Mouse (Mus musculus) gastrocnemius, postnatal 14 days (tissue): ENCODE measurements around the gene Use1. TPM values are rescaled to one million over a fixed set of nuclear protein-coding genes. Genes with fewer than 3 reads are reported as not detected.
A peak's percentile ranks its signal among the peaks of the same experiment; 100 is the strongest.
"Not testable (repeated sequence)": the region's sequence is repeated elsewhere in the genome, so short reads cannot be mapped to it uniquely, and the experiment has no call there.

Experiments
- DNase-seq: peaks from one replicate; pipeline ENCODE4 v3.0.0; 2021; ENCODE audit warnings: mixed read lengths
- intact Hi-C: fragments of 180-260 bp; cut with DNase I; formaldehyde crosslinking; loops from one replicate; pipeline ENCODE4 v1.15.1; 2025; ENCODE audit warnings: low total_unique reads
- long read RNA-seq, 2 experiments: library from polyadenylated mRNA; stranded (forward); transcript quantifications; one replicate each; pipeline ENCODE4 v2.0.0; 2021
- total RNA-seq, 2 experiments: library from RNA; stranded (reverse); gene quantifications; 2 replicates each; pipeline ENCODE4 v1.2.3; 2021

The Use1 gene
- 10 to 100 TPM; 96.4 to 100.0 TPM for total RNA-seq
- long read RNA-seq, experiment 1, partial matches to known transcripts: 0 of 1 reads
- long read RNA-seq, experiment 1, other reads (novel, unspliced or antisense): 1 of 1 reads
- long read RNA-seq, experiment 2, partial matches to known transcripts: 0 of 3 reads
- long read RNA-seq, experiment 2, other reads (novel, unspliced or antisense): 3 of 3 reads

DNA sequence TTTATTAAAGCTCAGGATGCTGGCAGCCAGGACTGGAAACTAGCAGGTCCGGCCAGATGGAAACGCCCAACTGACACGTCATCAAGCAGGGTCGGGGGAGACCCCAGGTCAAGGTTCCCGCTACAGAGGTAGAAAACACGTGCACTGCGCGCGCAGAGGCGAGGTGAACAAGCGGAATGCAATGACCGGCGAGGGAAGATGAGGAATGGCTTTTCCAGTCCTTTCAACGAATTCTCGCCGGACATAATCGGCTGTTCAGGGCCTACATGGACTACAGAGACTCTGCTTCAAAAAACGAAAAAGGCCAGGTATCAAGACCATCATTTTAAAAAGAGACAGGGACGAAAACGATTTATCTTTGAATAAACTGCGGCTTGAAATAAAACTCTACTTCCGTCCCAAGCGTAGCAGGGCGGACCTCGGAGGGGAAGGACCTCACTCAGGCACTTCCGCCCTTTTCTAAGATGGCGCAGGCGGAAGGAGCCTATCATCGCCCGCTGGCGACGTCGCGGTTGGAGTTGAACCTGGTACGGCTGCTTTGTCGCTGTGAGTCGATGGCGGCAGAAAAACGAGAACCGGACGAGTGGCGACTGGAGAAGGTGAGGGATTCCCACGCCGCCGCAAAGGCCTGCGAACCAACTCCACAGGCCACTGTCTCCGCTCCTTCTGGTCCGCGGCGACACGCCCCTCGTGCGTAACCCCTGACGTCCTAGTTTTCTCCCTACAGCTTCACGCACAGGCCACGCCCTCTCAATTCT, at the start of gene Use1:
Gene Use1, plus strand, starts transcription at position 78 of the 758 bp plus-strand sequence.
- DNase-seq: peak; percentile 87
- intact Hi-C loops: no loop called here

DNA sequence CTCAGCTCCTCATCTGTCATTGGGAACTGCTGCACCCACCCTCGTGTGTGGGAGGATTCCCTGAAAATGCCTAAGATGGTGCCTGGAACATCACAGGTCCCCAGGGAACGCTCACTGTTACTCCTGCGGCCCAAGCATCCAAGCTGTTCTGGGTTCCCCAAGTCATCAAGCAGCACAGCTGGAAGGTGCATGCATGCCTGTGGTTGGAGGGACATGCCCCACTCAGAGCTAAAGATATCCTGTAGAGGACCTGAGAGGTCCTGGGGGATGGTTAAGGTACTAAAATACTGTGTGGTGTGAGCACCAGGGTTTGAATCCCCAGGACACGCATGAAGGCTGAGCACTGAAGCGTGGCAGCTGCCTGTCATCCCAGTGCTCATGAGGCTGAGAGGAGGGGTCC, 48.0 kb upstream of the Use1 start:
- intact Hi-C loops, DNase-seq: not testable (repeated sequence)

DNA sequence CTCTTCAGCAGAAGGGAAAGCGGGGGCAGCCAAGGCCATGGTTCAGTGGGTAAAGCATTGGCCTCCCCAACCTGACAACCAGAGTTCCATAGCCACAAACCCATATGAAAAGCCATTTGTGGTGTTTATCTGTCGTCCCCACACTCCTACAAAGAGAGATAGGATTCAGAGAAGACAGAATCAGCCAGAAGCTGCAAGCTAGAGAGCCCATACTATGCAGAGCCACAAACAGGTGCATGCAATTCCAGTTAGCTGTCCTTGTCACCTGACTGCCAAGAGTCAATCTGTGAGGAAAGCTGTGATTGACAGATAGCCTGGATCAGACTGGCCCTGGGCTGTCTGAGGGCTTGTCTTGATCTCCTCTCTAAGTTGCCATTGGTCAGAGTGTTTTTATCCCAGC, 46.9 kb upstream of the Use1 start:
- DNase-seq, intact Hi-C loops: not testable (repeated sequence)

DNA sequence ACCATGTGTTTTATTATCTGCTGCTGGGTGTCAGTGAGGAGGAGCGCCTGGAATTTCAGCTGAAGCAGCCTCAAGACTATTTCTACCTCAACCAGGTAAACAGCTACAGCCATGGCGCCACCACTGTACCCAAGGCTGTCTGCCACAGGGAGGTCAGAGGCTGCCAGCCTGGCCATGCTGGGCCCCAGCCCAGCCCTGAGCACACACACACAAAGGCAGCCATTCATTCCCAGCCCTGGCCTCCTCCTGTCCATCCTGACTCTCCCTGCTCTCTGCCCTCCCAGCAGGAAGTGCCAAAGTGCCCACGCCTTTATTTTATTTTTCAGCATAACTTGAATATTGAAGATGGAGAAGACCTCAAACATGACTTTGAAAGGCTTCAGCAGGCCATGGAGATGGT, 43.7 kb upstream of the Use1 start:
- no peak for DNase-seq
- intact Hi-C loops: no loop called here

DNA sequence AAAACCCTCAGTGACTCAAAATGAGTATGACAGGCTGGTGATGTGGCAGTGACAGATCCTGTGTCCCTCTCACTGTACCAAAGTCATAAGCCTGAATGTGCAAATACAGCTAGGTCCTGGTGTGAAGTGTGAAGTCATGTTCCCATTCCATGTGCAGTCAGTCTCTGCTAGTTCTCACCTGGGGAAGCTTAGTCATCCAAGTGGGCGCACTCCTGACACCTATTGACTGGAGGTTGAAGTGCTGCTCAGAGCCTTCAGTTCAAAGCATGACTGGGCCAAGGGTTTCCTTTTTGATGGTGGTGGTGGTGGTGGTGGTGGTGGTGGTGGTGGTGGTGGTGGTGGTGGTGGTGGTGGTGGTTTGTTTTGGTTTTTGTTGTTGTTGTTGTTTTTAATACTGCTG, 41.8 kb upstream of the Use1 start:
- DNase-seq: no peak
- intact Hi-C loops: loop anchor here (5.0 kb wide), 1 partner anchor 53 kb away; the partner anchor contains the start of genes Haus8 and Myo9b

DNA sequence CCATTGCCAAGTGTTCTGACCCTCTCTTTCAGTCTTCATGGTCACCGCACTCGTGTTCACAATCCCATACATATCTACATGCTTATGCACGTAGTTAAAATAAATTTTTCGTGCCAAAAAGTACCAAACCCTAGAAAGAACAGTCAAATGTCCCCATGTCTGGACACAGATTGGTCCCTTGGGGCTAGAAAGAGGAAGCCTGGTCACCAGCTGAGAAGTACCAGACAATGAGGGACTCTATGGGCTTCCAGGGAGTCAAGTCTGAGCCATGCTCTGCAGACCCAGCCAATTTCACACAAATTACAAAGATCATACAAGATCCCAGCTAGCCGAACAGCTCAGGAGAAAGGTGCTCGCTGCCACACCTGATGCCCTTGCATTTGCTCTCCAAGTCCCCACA, 28.8 kb upstream of the Use1 start:
- intact Hi-C loops, DNase-seq: not testable (repeated sequence)

DNA sequence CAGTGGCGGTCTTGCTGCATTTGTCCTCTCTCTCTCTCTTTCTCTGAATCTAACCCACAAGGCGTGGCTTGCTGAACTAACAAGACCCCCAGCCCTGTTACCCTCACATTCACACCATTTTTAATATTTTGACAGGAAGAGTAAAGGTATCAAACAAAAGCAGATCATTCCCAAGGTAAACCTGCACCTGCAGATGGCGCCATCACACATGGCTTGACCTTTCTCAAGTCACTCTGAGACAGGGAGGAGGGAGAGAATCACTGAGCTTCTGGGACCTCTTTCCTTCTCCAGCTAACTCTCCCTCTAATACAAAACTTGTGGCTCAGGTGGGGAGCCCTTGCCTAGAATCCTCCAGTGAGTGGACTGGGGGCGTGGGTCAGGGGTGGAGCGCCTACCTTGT, 26.0 kb upstream of the Use1 start:
- intact Hi-C loops: no loop called here
- no peak for DNase-seq

DNA sequence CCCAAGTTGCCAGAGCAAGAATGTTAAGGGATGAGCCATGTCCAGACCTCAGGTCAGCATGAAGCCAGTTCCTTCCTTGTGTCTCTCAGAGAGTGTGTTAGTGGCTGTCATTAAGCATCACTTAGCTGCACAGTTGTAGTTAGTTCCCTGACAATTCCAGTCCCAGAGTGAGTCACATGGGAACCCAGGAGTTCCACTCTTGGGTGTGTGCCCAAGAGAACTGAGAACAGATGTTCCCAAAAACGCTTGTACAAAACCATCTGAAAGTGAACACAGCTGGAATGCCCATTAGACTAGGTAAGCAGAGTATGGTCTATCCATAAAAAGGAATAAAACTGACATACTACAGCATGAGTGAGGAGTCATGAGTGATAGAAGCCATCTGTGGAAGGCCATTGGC, 20.1 kb upstream of the Use1 start:
- DNase-seq: no peak
- intact Hi-C loops: no loop called here

DNA sequence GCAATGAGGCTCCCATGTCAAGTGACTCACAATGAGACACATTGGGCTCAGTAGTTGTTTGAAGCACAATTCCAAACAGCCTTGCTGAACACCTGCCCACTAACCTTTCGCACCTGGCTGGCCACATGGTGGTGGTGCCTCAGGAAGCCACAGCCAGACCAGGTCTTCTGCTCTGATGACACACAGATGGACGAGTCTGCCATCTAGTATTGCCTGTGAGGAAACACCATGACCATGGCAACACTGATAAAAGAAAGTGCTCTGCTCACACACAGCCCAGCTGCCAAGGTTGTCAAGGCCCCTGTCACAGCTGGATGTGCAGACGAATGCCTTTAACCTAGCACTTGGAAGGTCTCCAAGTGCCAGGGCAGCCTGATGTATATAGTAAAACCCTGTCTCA, 15.5 kb upstream of the Use1 start:
- intact Hi-C loops: no loop called here
- DNase-seq: no peak

DNA sequence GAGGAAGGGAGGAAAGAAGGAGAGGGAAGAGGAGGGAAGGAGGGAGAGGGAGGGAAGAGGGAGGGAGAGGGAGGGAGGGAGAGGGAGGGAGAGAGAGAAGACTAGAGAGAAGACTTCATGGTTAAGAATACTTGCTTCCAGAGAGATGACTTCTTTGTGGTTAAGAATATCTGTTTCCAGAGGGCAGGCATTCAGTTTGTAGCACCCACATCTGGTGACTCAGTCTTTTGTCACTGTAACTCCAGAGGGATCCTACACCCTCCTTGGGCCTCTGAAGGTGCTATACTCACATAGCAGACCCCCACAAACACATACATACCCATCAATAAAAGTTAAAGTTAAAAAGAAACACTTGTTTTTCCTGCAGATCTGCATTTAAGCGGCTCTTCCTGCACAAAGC, 15.1 kb upstream of the Use1 start:
- DNase-seq: no peak

DNA sequence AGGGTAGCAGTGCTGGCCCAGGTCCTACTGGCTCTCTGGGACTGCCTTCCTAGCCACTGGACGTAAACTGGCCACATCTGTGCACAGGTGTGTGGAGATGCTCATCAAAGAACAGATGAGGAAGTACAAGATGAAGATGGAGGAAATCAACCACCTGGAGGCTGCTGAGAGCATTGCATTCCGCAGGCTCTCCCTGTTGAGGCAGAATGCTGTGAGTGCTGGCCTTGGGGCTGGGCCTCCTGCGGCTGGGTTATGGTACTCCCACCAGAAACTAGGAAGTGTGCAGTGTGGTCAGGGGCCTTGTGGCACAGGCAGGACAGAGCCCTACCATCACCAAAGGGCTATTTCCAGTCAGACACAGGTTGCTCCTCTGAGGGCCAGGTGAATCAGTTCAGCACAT, 8.6 kb upstream of the Use1 start:
- DNase-seq: no peak
- intact Hi-C loops: no loop called here

More for the DNA sequence above, 15.1 kb upstream of the Use1 start:
- intact Hi-C loops: no loop called here

DNA sequence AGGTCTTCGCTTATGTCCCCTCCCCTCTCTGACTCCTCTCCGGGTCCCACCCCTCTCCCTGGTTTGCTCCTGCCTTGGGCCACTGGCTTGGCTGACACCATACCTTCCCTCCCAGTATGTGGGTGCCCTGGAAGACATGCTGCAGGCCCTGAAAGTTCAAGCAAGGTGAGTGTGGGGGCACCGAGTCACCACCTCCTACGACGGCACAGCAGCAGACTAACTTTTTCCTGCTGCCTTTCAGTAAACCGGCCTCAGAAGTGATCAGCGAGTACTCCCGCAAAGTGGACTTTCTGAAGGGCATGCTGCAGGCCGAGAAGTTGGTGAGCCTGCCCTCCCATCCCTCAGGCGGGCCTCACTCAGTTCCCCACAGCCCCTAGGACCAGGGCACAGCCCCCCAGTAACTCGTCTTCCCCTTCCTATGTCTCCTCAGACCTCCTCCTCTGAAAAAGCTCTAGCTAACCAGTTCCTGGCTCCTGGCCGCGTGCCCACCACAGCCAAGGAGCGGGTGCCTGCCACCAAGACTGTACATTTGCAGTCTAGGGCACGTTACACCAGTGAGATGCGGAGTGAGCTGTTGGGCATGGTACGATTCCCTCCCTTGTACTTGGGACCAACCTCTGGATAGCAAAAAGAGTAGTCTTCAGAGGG, 1.0 kb downstream of the Use1 start:
- no peak for DNase-seq
- intact Hi-C loops: no loop called here

DNA sequence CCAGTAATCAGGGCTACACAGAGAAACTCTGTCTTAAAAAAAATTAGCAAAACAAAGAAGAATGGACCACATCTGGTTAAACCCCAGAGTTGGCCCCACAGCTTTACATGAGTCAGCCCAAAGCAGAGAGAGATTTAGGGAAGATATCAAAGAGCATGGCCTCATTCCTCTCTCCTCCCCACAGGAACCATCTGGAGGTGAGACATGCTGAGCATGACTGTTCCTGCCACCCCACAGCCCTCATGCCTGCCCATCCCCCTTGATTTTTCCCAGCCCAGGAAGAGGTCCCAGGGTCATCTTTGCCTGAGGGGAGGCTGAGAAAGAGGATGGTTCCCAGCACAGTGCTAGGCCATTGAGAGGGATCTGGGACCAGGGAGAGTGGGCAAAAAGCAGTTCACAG, 1.7 kb downstream of the Use1 start:
- DNase-seq: no peak
- intact Hi-C loops: no loop called here

DNA sequence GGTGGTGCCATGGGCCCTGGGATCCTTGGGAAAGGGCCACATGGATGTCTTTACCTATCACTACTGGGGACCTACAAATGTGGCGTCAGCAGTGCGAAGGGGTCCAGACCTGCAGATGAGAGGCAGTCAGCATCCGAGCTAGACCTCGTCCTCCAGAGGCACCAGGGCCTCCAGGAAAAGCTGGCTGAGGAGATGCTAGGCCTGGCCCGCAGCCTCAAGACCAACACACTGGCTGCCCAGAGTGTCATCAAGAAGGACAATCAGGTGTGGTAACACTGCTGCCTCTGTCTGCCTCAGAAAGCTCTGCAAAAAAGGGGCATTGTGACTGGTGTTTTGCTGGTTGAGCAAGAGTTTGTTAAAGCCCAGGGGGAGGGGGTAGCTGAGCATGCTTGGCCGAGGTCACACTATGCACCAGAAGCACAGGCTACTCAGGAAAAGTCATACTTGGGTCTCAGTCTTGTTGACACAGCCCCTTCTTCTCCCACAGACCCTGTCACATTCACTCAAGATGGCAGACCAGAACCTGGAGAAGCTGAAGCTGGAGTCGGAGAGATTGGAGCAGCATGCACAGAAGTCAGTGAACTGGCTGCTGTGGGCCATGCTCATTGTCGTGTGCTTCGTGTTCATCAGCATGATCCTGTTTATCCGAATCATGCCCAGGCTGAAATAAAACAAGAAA, 2.5 kb downstream of the Use1 start:
- intact Hi-C loops: no loop called here
- DNase-seq: no peak

DNA sequence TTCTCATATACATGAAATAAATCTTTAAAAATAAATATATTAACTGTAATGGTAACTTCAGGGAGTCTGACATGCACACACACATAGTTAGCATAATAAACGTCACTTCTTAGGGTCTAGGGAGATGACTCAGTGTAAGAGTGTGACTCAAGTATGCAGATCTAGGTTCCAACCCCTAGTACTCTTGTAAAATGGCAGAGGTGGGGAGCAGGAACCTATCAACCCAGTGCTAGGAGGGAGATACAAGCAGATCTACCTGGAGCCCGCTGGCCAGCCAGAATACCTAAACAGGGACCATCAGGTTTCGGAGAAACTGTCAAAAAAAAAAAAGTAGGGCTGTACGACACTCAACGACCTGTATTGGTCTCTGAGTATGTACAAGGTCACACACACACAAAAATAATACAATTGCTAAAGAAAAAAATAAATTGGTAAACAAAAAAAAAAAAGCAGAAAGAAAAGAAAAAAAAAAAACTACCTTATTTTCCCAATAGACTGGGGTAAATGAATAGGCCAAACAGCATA, 4.1 kb downstream of the Use1 start:
- intact Hi-C loops: loop anchor here (5.0 to 10.0 kb wide), 2 partner anchors 37 to 94 kb away; partner anchors contain the start of genes Abhd8, Ankle1, Dda1 and Mrpl34

DNA sequence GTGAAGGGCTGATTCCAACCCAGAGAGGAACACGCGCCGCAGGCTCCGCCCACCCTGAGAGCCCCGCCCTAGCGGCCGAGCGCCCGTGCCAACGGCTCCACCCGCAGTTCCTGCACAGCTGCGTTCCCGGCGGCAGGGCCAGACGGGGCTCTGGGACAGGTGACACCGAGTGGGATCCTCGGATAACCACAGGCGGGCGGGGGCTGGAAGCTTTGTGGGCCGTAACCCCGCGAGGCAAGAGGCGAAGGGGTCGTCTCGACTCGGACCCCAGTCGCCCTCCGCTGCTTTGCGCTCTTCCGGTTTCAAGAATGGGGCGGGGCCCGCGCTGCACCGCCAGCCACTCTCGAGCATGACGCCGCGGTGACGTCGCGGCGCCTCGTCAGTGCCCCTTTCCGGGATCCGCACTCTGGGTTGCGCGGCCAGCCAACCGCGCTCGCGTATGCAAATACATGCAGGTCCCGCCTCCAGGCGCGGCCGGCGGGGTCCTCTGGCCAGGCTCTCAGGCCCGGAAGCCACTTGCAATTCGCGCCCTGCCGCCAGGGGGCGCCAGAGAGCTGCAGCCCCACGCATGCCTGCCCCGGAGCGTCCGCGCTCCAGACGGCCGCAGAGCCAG, 4.7 kb downstream of the Use1 start, which contains the start of gene Ocel1:
Gene Ocel1, plus strand, starts transcription at position 63 of the 613 bp plus-strand sequence.
- intact Hi-C loops: loop anchor here (5.0 to 10.0 kb wide), 2 partner anchors 36 to 93 kb away; partner anchors contain the start of genes Abhd8, Ankle1, Dda1 and Mrpl34
- peak; percentile 97 for DNase-seq

More for the DNA sequence above, 4.1 kb downstream of the Use1 start:
- DNase-seq: no peak

DNA sequence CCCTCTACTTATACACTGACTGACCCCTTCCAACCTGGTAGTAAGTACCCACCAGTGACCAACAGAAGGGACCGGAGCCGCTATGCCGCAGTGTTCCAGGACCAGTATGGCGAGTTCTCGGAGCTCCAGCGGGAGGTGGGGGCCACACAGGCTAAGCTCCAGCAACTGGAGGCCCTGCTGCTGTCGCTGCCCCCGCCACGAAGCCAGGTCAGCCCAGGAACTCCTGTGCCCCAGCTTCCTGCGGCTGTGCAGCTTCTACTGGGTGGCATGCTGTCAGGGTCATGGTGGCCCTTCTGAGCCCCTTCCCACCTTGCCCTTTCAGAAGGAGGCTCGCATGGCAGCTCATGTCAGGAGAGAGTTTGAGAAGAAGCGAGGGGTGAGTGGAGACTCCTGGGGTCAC, 5.8 kb downstream of the Use1 start:
- intact Hi-C loops: loop anchor here (5.0 to 10.0 kb wide), 2 partner anchors 35 to 92 kb away; partner anchors contain the start of genes Abhd8, Ankle1, Dda1 and Mrpl34
- no peak for DNase-seq

DNA sequence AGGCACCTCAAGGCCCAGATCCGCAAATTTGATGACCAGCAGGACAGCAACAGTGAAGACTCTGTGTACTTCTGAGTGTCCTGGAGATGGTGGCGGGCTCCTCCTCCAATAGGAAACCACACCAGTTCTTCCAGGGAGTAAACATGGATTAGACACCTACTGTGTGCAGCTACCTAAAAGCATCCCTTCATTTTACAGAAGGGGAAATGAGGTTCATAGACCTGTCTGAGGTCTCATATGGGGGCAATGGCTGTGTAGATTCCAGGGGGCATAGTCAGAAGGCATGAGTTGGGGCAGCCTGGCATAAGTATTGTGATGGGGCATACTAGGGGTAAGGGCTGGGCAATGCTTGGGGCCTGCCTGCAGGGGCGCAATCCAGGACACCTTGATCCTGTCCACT, 6.4 kb downstream of the Use1 start:
- intact Hi-C loops: loop anchor here (5.0 to 10.0 kb wide), 2 partner anchors 34 to 92 kb away; partner anchors contain the start of genes Abhd8, Ankle1, Dda1 and Mrpl34
- no peak for DNase-seq
